Mouse (Mus musculus) liver, adult 2 months (tissue): ENCODE measurements around the gene Cc2d1a.

Source experiments
- CTCF ChIP-seq: fragments of 200-500 bp; IDR thresholded peaks from 2 replicates; pipeline ENCODE4 v1.5.1; 2011; ENCODE audit warnings: low read depth, low read length, control low read depth
- POLR2A ChIP-seq: fragments of 200-500 bp; IDR thresholded peaks from 2 replicates; pipeline ENCODE4 v1.6.1; 2011; ENCODE audit warnings: low read length, control low read depth; ENCODE audit not compliant: insufficient read depth; ENCODE audit errors: extremely low read depth

DNA sequence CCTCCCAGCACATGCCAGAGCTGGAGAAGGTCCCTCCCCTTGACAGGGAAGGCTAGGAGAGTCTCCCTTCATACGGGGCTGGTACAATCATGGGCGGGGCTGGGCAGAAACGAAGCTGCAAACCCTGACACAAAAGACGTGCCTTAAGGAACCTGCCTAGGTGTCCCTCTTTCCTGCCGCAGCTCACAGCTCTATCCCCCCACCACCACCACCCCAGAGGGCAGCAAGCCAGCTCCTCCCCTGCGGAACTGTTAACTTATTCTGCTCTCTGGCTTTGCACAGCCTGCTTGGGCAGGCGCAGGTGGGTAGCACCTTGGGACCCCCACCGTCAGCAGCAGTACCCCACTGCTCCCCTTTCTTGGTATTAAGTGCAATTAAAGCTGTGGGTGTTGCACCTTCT is 51.7 kb downstream of the Cc2d1a start:
- TF ChIP-seq CTCF = no peak
- TF ChIP-seq POLR2A = no peak
